Mouse (Mus musculus): ENCODE results near the gene Gstm4.

Gene Gstm4

GRCm38 (mm10) chr3:108044394-108045140 is at the start of gene Gstm4:
TSS of gene Gstm4 (minus strand) at chr3:108044894.
- DNase-seq (ENCODE audit: low read depth in 2 of 2, low spot score in 2 of 2) = peak; percentile 78 to 80

- DNase-seq (ENCODE audit: low read depth in 2 of 2, low spot score in 2 of 2) = no peak
Observed at GRCm38 (mm10) chr3:108094146-108094545, 49.5 kb upstream of the Gstm4 start.

- no peak for DNase-seq (ENCODE audit: low read depth in 2 of 2, low spot score in 2 of 2)
Observed at GRCm38 (mm10) chr3:108093306-108093705, 48.6 kb upstream of the Gstm4 start.

- DNase-seq (ENCODE audit: low read depth in 2 of 2, low spot score in 2 of 2) = no peak
Observed at GRCm38 (mm10) chr3:108092536-108093115, 47.9 kb upstream of the Gstm4 start, which contains the start of gene Gnat2. TSS of gene Gnat2 (plus strand) at chr3:108092789.

- DNase-seq (ENCODE audit: low read depth in 2 of 2, low spot score in 2 of 2) = no peak
Observed at GRCm38 (mm10) chr3:108092030-108092429, 47.3 kb upstream of the Gstm4 start.

GRCm38 (mm10) chr3:108090561-108090960 is 45.9 kb upstream of the Gstm4 start:
- DNase-seq (ENCODE audit: low read depth in 2 of 2, low spot score in 2 of 2) = no peak

GRCm38 (mm10) chr3:108089916-108090315 is 45.2 kb upstream of the Gstm4 start:
- no peak for DNase-seq (ENCODE audit: low read depth in 2 of 2, low spot score in 2 of 2)

GRCm38 (mm10) chr3:108088842-108089380 is 44.2 kb upstream of the Gstm4 start:
- DNase-seq (ENCODE audit: low read depth in 2 of 2, low spot score in 2 of 2) = no peak

- no peak for DNase-seq (ENCODE audit: low read depth in 2 of 2, low spot score in 2 of 2)
Observed at GRCm38 (mm10) chr3:108087329-108087728, 42.6 kb upstream of the Gstm4 start.

GRCm38 (mm10) chr3:108086470-108086979 is 41.8 kb upstream of the Gstm4 start, which contains the start of gene Ampd2:
TSS of gene Ampd2 (minus strand) at chr3:108086651.
- peak; percentile 11 for DNase-seq (ENCODE audit: low read depth in 2 of 2, low spot score in 2 of 2)

- DNase-seq (ENCODE audit: low read depth in 2 of 2, low spot score in 2 of 2) = peak in 1 of 2 experiments; percentile 14
Observed at GRCm38 (mm10) chr3:108085721-108086469, 41.2 kb upstream of the Gstm4 start.

GRCm38 (mm10) chr3:108085281-108085720 is 40.6 kb upstream of the Gstm4 start:
- peak; percentile 67 to 73 for DNase-seq (ENCODE audit: low read depth in 2 of 2, low spot score in 2 of 2)

GRCm38 (mm10) chr3:108084767-108085270 is 40.1 kb upstream of the Gstm4 start:
- DNase-seq (ENCODE audit: low read depth in 2 of 2, low spot score in 2 of 2) = no peak

GRCm38 (mm10) chr3:108083904-108084407 is 39.3 kb upstream of the Gstm4 start:
- DNase-seq (ENCODE audit: low read depth in 2 of 2, low spot score in 2 of 2) = no peak

GRCm38 (mm10) chr3:108083161-108083560 is 38.5 kb upstream of the Gstm4 start:
- no peak for DNase-seq (ENCODE audit: low read depth in 2 of 2, low spot score in 2 of 2)

- no peak for DNase-seq (ENCODE audit: low read depth in 2 of 2, low spot score in 2 of 2)
Observed at GRCm38 (mm10) chr3:108082251-108082875, 37.7 kb upstream of the Gstm4 start.

GRCm38 (mm10) chr3:108081681-108082080 is 37.0 kb upstream of the Gstm4 start:
- no peak for DNase-seq (ENCODE audit: low read depth in 2 of 2, low spot score in 2 of 2)

GRCm38 (mm10) chr3:108076836-108077235 is 32.1 kb upstream of the Gstm4 start:
- no peak for DNase-seq (ENCODE audit: low read depth in 2 of 2, low spot score in 2 of 2)

GRCm38 (mm10) chr3:108072983-108073569 is 28.4 kb upstream of the Gstm4 start:
- DNase-seq (ENCODE audit: low read depth in 2 of 2, low spot score in 2 of 2) = no peak
